Mouse (Mus musculus) ES-Bruce4 (cell line): ENCODE measurements around the gene Prr5.

ENCODE experiments used
- CTCF ChIP-seq: IDR thresholded peaks from one replicate; pipeline ENCODE4 v1.8.1; 2011; ENCODE audit warnings: low read depth, low read length
- EP300 ChIP-seq: IDR thresholded peaks from 2 replicates; pipeline ENCODE4 v1.6.1; 2011; ENCODE audit warnings: low read depth, low read length; ENCODE audit not compliant: insufficient read depth
- POLR2A ChIP-seq: IDR thresholded peaks from one replicate; pipeline ENCODE4 v1.8.1; 2011; ENCODE audit warnings: low read length; ENCODE audit not compliant: insufficient read depth

- TF ChIP-seq POLR2A: no peak
- TF ChIP-seq EP300: no peak
- TF ChIP-seq CTCF: no peak
Observed at GRCm38 (mm10) chr15:84639451-84640136, 29.8 kb upstream of the Prr5 start.
